Comparison of ENCODE assay signal across 16 mouse cellular contexts in genomic region chr1:152214376-152214775, GRCm38 (mm10).
"Had no signal": no experiment of that assay in that cellular context is flagged by ENCODE, and none has a peak within 500 bp of the region (broad histone marks: within the 10 kb centered on the region; RNA-seq: fewer than 3 reads in every experiment).

No protein-coding gene starts in this region.

- DNase-seq: liver, postnatal 0 days; lung, adult 2 months; lung, postnatal 14 days; lung, postnatal 36 days; right cerebral cortex, postnatal 14 days; thymus, adult 2 months; thymus, postnatal 25 days; thymus, postnatal 4 days had no signal

- H3K4me3 ChIP-seq: lung, embryonic 15.5 days; megakaryocyte, embryonic 14.5 days; midbrain, embryonic 13.5 days; midbrain, embryonic 15.5 days; neural tube, embryonic 13.5 days; stomach, embryonic 15.5 days had no signal

- H3K27ac ChIP-seq: lung, embryonic 15.5 days; macrophage; midbrain, embryonic 13.5 days; midbrain, embryonic 15.5 days; neural tube, embryonic 13.5 days; stomach, embryonic 15.5 days; stomach, postnatal 0 days had no signal
